Mouse (Mus musculus) liver, postnatal 0 days (tissue): ENCODE data around the gene Atf4. TPM values are rescaled to one million over a fixed set of nuclear protein-coding genes. Genes with fewer than 3 reads are reported as not detected.

Source experiments
- ATAC-seq: fragments of 200-750 bp; cut with Nextera tagmentation; 2 replicates; pipeline ENCODE4 v1.8.0; 2017; ENCODE audit warnings: mild to moderate bottlenecking, moderate library complexity
- DNase-seq: peaks from one replicate; pipeline ENCODE4 v3.0.0-alpha.2; 2016
- H3K27ac ChIP-seq: fragments of 300-500 bp; sonication (generic); 2 replicates; pipeline ENCODE4 v1.5.1; 2014; ENCODE audit warnings: antibody characterized with exemption, moderate library complexity, mild to moderate bottlenecking, low read depth
- H3K27me3 ChIP-seq: fragments of 300-500 bp; sonication (generic); 2 replicates; pipeline ENCODE4 v1.6.1; 2014; ENCODE audit warnings: low read length, control low read depth, mixed read lengths; ENCODE audit not compliant: insufficient read depth
- H3K36me3 ChIP-seq: fragments of 300-500 bp; sonication (generic); replicated peaks from 2 replicates; pipeline ENCODE4 v1.6.1; 2014; ENCODE audit warnings: mild to moderate bottlenecking, control low read depth, low read length, moderate library complexity, mixed read lengths; ENCODE audit not compliant: insufficient read depth
- H3K4me1 ChIP-seq: fragments of 300-500 bp; sonication (generic); 2 replicates; pipeline ENCODE4 v1.6.1; 2014; ENCODE audit warnings: antibody characterized with exemption, mild to moderate bottlenecking, control low read depth; ENCODE audit not compliant: insufficient read depth
- H3K4me2 ChIP-seq: fragments of 300-500 bp; sonication (generic); 2 replicates; pipeline ENCODE4 v1.6.1; 2014; ENCODE audit warnings: low read depth, mild to moderate bottlenecking, low read length, moderate library complexity, mixed read lengths
- H3K4me3 ChIP-seq: fragments of 300-500 bp; sonication (generic); 2 replicates; pipeline ENCODE4 v1.5.1; 2014; ENCODE audit warnings: low read depth, low read length
- H3K9ac ChIP-seq: fragments of 300-500 bp; sonication (generic); replicated peaks from 2 replicates; pipeline ENCODE4 v1.6.1; 2014; ENCODE audit warnings: mild to moderate bottlenecking, moderate library complexity
- H3K9me3 ChIP-seq: fragments of 300-500 bp; sonication (generic); 2 replicates; pipeline ENCODE4 v1.6.1; 2016; ENCODE audit warnings: mild to moderate bottlenecking, control low read depth, low read length, mixed read lengths
- CTCF ChIP-seq: sonication (generic); IDR thresholded peaks from 2 replicates; pipeline ENCODE4 v1.5.1; 2016; ENCODE audit warnings: antibody characterized with exemption, low read depth
- EP300 ChIP-seq: IDR thresholded peaks from 2 replicates; pipeline ENCODE4 v1.6.1; 2016; ENCODE audit warnings: antibody characterized with exemption, low read depth, mild to moderate bottlenecking
- WGBS: fragments of 180-500 bp; shearing (Covaris S2); extraction: QIAGEN DNeasy Blood & Tissue Kit; methylation state at CpG from one replicate; pipeline ENCODE4 v1.1.7; 2014; ENCODE audit not compliant: insufficient replicate concordance; 5-methylcytosine and 5-hydroxymethylcytosine counted together
- polyA plus RNA-seq: library from polyadenylated mRNA; unstranded; fragments of >200 nt; fragmentation: Nextera tagmentation; extraction: Ambion mirVana; gene quantifications from 2 replicates; pipeline ENCODE4 v1.2.1, GENCODE M21; 2015

The Atf4 gene
- polyA plus RNA-seq, 1 experiment from 2014 or later: 64.3 TPM

DNA sequence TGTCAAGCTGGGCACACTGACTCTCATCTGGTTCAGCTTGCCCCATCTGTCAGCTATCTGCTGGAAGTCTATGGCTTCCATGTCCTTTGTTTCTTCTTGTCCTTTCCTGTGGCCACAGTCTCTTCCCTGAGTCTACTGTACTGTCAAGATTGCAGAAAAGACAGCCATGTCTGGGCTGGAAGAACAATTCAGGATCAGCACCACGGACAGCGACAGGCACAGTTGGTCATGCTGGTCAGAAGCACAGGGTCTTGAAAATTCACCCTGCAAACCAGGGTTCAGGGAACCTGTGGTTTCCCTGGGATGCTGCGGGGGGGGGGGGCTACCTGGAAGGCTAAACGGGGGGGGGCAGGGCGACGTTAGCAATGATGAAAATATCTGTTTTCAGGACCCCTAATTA, 22.6 kb downstream of the Atf4 start:
- TF ChIP-seq CTCF: no peak
- TF ChIP-seq EP300: no peak
- Histone ChIP-seq H3K27ac (no peak overlapping the region), H3K9ac (no peak overlapping the region), H3K4me1 (no peaks in the 10 kb centered on the region), H3K4me3 (no peak overlapping the region), H3K4me2 (no peak overlapping the region), H3K36me3 (no peaks in the 10 kb centered on the region), H3K9me3 (no peaks in the 10 kb centered on the region), H3K27me3 (0 out of 2 replicates have a peak, but pooled peaks cover 10% of the 10 kb centered on the region)
- WGBS: 2% methylated on average over 6 of the region's 6 CpGs
- ATAC-seq: no peak
- peak; percentile 75 for DNase-seq

DNA sequence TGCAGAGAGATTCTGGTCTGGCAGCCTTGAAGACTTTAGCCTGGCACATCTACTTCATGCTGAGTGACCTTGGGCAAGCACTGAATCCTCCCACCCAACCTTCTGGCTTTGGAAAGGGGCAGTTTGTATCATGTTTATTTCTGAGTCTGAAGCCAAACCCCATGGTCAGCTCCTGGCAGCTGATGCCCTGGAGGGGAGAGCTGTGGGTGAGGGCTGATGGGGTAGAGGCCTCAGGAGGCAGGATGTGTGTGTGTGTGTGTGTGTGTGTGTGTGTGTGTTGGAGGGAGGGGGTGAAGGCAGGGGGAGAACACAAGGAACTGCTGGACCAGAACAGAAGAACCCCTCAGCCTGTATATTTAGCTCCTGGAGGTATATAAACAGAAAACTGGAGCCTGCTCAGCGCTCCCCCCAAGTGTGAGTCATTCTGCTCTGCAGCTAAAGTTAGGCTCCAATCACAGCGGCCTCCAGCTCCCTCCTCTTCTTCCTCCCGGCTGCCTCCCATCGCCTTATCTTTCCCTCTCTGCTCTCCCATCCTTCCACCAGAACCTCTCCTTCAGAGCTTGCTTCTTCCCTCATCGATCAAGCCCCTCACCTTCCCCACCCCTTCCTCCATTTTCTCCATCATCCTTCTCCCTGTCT, 23.3 kb downstream of the Atf4 start:
- H3K9me3 ChIP-seq: no peaks in the 10 kb centered on the region
- 57% methylated on average over 5 of the region's 5 CpGs for WGBS
- ATAC-seq (no peak), DNase-seq (no peak)
- no peak overlapping the region for H3K27ac ChIP-seq
- no peak overlapping the region for H3K4me2 ChIP-seq
- no peaks in the 10 kb centered on the region for H3K4me1 ChIP-seq
- TF ChIP-seq EP300: no peak
- TF ChIP-seq CTCF: no peak
- no peak overlapping the region for H3K4me3 ChIP-seq
- no peak overlapping the region for H3K9ac ChIP-seq
- H3K27me3 ChIP-seq: 0 out of 2 replicates have a peak, but pooled peaks cover 10% of the 10 kb centered on the region
- no peaks in the 10 kb centered on the region for H3K36me3 ChIP-seq

DNA sequence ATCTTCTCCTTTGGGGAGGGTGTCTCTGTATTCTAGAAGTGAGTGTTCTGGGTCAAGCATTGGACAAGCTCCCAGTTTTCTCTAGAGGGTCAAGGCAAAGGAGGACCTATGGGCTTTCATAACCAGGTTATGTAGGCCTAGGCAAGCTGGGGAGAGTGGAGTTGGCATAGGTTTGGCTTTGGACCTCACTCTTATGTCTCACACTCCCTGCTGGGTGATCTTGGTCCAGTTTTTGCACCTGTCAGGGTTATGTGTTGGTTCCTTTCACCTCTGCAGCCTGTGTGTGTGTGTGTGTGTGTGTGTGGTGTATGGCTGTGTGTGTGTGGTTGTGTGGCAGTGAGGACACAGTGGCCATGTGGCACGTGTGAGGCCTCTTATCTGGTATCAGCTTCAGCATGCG, 24.1 kb downstream of the Atf4 start:
- H3K36me3 ChIP-seq: no peaks in the 10 kb centered on the region
- no peaks in the 10 kb centered on the region for H3K9me3 ChIP-seq
- no peak overlapping the region for H3K4me3 ChIP-seq
- no peak for ATAC-seq
- H3K4me2 ChIP-seq: no peak overlapping the region
- H3K4me1 ChIP-seq: no peaks in the 10 kb centered on the region
- H3K9ac ChIP-seq: no peak overlapping the region
- no peak for DNase-seq
- 63% methylated on average over 2 of the region's 2 CpGs for whole genome bisulfite sequencing
- H3K27me3 ChIP-seq: 0 out of 2 replicates have a peak, but pooled peaks cover 8% of the 10 kb centered on the region
- H3K27ac ChIP-seq: no peak overlapping the region
- TF ChIP-seq EP300 (no peak), CTCF (no peak)

DNA sequence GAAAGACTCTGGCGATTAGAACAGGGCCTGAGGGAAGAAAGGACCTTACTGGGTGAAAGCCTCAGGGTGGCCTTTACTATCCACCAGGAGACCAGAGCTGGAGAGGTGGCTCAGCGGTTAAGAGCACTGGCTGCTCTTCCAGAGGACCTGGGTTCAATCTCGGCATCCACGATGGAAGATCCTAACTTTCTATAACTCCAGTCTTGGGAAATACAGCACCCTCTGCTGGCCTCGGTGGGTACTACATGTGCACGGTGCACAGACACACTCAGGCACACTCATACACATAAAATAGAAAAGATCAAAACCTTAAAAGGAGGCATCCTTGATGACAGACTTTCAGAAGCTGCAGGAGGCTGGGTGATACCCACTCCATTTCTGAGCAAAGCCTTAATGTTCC, 25.7 kb downstream of the Atf4 start:
- Histone ChIP-seq H3K4me1 (no peaks in the 10 kb centered on the region), H3K36me3 (no peaks in the 10 kb centered on the region), H3K4me3 (no peak overlapping the region), H3K9me3 (no peaks in the 10 kb centered on the region), H3K27me3 (peaks cover 20% of the 10 kb centered on the region), H3K9ac (no peak overlapping the region), H3K4me2 (no peak overlapping the region), H3K27ac (no peak overlapping the region)
- peak; percentile 86 for TF ChIP-seq CTCF
- TF ChIP-seq EP300: no peak
- ATAC-seq: no peak
- 19% methylated on average over 6 of the region's 6 CpGs for WGBS
- peak; percentile 76 for DNase-seq

DNA sequence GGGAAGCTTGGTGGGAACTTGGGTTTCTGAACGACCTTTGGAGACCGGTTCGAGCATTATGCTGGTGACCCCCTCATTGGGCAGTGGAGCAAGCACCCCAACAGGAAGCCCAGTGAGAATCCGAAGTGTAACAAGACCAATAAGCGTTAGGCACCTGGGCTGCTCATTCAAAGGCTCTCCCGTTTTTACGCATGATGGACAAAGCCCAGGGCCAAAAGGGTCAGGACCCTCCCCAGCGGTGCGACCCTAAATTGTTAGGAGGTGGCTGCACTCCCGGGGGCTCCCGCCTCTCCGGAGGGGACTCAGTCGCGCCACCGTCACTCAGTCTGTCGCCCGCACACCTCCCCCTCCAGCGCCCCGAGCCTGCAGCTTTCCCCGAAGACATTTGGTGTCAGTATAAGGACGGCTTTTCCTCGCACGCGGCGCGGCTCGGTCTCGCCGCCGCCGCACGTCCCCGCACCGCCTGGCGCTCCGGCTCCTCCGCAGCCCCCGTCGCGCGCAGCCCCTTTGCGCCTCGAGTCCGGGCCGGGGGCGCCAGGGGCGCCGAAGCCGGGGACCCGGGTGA, 31.9 kb downstream of the Atf4 start, which contains the start of gene Cacna1i:
Gene Cacna1i (plus strand): TSS at position 388 of the 565 bp plus-strand sequence.
- ATAC-seq (no peak), DNase-seq (no peak)
- Histone ChIP-seq H3K9ac (no peak within 1 kb of the TSS), H3K27me3 (peaks cover 58% of the 10 kb centered on the region), H3K36me3 (no peaks in the 10 kb centered on the region), H3K4me1 (0 out of 2 replicates have a peak, but pooled peaks cover 2% of the 10 kb centered on the region), H3K4me3 (0 out of 2 replicates have a peak within 1 kb of the TSS, but pooled peaks have one; percentile 13), H3K27ac (no peak within 1 kb of the TSS), H3K9me3 (no peaks in the 10 kb centered on the region), H3K4me2 (peak within 1 kb of the TSS; percentile 49)
- WGBS: 2% methylated on average over 34 of the region's 50 CpGs
- TF ChIP-seq EP300: no peak
- no peak for TF ChIP-seq CTCF

DNA sequence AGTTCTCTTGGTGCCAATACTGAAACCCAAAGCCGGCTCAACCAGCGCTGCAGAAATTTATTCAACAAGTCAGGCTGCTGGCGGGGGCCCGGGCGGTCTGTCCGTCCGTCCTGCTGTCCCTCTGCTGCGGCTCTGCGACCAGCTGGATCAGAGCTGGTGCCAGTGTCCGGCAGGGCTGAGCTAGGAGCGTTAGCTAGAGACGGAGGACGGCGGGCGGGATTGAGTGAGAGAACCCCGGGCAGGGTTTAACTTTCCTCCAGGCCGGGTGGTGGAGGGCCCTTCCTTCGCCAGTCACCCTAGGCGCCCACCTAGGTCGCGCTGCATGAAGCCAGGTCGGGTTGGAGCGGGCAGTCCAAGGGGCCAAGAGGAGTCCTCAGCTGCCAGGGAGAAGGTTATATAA, 33.1 kb downstream of the Atf4 start:
- Histone ChIP-seq H3K27me3 (peaks cover 58% of the 10 kb centered on the region), H3K9me3 (no peaks in the 10 kb centered on the region), H3K4me2 (peak overlapping the region; percentile 18; the same call in 1 of the 2 replicates), H3K27ac (no peak overlapping the region), H3K9ac (no peak overlapping the region), H3K36me3 (no peaks in the 10 kb centered on the region), H3K4me3 (0 out of 2 replicates have a peak overlapping the region, but pooled peaks have one; percentile 13), H3K4me1 (0 out of 2 replicates have a peak, but pooled peaks cover 2% of the 10 kb centered on the region)
- ATAC-seq: no peak
- 12% methylated on average over 23 of the region's 23 CpGs for WGBS
- no peak for TF ChIP-seq CTCF
- no peak for TF ChIP-seq EP300
- no peak for DNase-seq
